Mouse (Mus musculus): ENCODE measurements around the gene Adgrd1.

Adgrd1 gene

GRCm38 (mm10) chr5:129189071-129189470 lies 92.5 kb downstream of the Adgrd1 start:
- DNase-seq (ENCODE audit: low read depth in 2 of 2, low spot score in 2 of 2), result no peak

GRCm38 (mm10) chr5:129190077-129190476 lies 93.5 kb downstream of the Adgrd1 start:
- DNase-seq (ENCODE audit: low read depth in 2 of 2, low spot score in 2 of 2), result no peak

- DNase-seq (ENCODE audit: low read depth in 2 of 2, low spot score in 2 of 2), result no peak
Measured at GRCm38 (mm10) chr5:129196501-129196900, 100.0 kb downstream of the Adgrd1 start.

GRCm38 (mm10) chr5:129196971-129197519 lies 100.5 kb downstream of the Adgrd1 start:
- no peak for DNase-seq (ENCODE audit: low read depth in 2 of 2, low spot score in 2 of 2)

- DNase-seq (ENCODE audit: low read depth in 2 of 2, low spot score in 2 of 2), result no peak
Measured at GRCm38 (mm10) chr5:129200132-129200531, 103.6 kb downstream of the Adgrd1 start.

GRCm38 (mm10) chr5:129208279-129208678 lies 111.7 kb downstream of the Adgrd1 start:
- no peak for DNase-seq (ENCODE audit: low read depth in 2 of 2, low spot score in 2 of 2)

GRCm38 (mm10) chr5:129208845-129209244 lies 112.3 kb downstream of the Adgrd1 start:
- DNase-seq (ENCODE audit: low read depth in 2 of 2, low spot score in 2 of 2), result no peak

- DNase-seq (ENCODE audit: low read depth in 2 of 2, low spot score in 2 of 2), result no peak
Measured at GRCm38 (mm10) chr5:129211385-129212031, 115.0 kb downstream of the Adgrd1 start.

GRCm38 (mm10) chr5:129214023-129214422 lies 117.5 kb downstream of the Adgrd1 start:
- DNase-seq (ENCODE audit: low read depth in 2 of 2, low spot score in 2 of 2), result no peak

GRCm38 (mm10) chr5:129216001-129216400 lies 119.5 kb downstream of the Adgrd1 start:
- no peak for DNase-seq (ENCODE audit: low read depth in 2 of 2, low spot score in 2 of 2)

- no peak for DNase-seq (ENCODE audit: low read depth in 2 of 2, low spot score in 2 of 2)
Measured at GRCm38 (mm10) chr5:129217481-129218221, 121.1 kb downstream of the Adgrd1 start.

GRCm38 (mm10) chr5:129218222-129218505 lies 121.6 kb downstream of the Adgrd1 start:
- DNase-seq (ENCODE audit: low read depth in 2 of 2, low spot score in 2 of 2), result no peak

- DNase-seq (ENCODE audit: low read depth in 2 of 2, low spot score in 2 of 2), result no peak
Measured at GRCm38 (mm10) chr5:129218537-129218981, 122.0 kb downstream of the Adgrd1 start.

- DNase-seq (ENCODE audit: low read depth in 2 of 2, low spot score in 2 of 2), result no peak
Measured at GRCm38 (mm10) chr5:129219178-129219760, 122.7 kb downstream of the Adgrd1 start.

- no peak for DNase-seq (ENCODE audit: low read depth in 2 of 2, low spot score in 2 of 2)
Measured at GRCm38 (mm10) chr5:129225810-129226450, 129.4 kb downstream of the Adgrd1 start.

GRCm38 (mm10) chr5:129228171-129228570 lies 131.6 kb downstream of the Adgrd1 start:
- no peak for DNase-seq (ENCODE audit: low read depth in 2 of 2, low spot score in 2 of 2)

- DNase-seq (ENCODE audit: low read depth in 2 of 2, low spot score in 2 of 2), result no peak
Measured at GRCm38 (mm10) chr5:129233301-129233700, 136.8 kb downstream of the Adgrd1 start.

GRCm38 (mm10) chr5:129233881-129234432 lies 137.4 kb downstream of the Adgrd1 start:
- no peak for DNase-seq (ENCODE audit: low read depth in 2 of 2, low spot score in 2 of 2)

- DNase-seq (ENCODE audit: low read depth in 2 of 2, low spot score in 2 of 2), result no peak
Measured at GRCm38 (mm10) chr5:129236366-129236765, 139.8 kb downstream of the Adgrd1 start.

GRCm38 (mm10) chr5:129241865-129242264 lies 145.3 kb downstream of the Adgrd1 start:
- DNase-seq (ENCODE audit: low read depth in 2 of 2, low spot score in 2 of 2), result no peak

- DNase-seq (ENCODE audit: low read depth in 2 of 2, low spot score in 2 of 2), result no peak
Measured at GRCm38 (mm10) chr5:129242265-129242664, 145.7 kb downstream of the Adgrd1 start.

Measured in CD8-positive naive resting alpha-beta T cell, adult 2 months (primary cell).